Mouse (Mus musculus): ENCODE data around the gene Jmjd8.

DNA sequence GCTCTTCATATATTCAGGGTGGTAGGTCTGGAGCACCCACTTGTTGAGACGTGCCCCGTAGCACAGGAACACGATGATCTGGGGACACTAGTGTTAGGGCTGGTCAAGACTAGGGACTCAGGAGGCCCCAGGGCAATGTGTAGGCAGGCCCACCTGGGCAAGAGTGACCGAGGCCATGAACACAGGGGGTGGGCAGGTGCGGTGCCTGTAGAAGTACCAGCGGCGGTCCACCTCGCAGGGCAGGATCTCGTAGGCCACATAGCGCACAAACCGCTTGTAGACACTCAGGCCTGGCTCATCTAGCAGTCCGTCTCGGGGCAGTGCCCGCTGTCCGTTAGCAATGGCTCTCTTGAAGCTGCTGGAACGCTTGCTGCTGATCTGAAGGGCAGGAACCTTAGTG is 7.1 kb downstream of the Jmjd8 start:
- TF ChIP-seq CTCF (IDR thresholded peaks at IDR 0.05; ENCODE audit: low read depth): no peak
- no peak for TF ChIP-seq EP300 (IDR thresholded peaks at IDR 0.05; ENCODE audit: low read depth)

Measured in liver, embryonic 14.5 days (tissue).